Mouse (Mus musculus) thymus, adult 2 months (tissue): Measurements from ENCODE around the gene Syne1. TPM values are rescaled to one million over a fixed set of nuclear protein-coding genes. Genes with fewer than 3 reads are reported as not detected.

Experiments
- DNase-seq: peaks from one replicate; pipeline ENCODE4 v3.0.0; 2021
- H3K27ac ChIP-seq: fragments of 200-500 bp; 2 replicates; pipeline ENCODE4 v1.5.1; 2012; ENCODE audit warnings: low read length, control low read depth; ENCODE audit not compliant: control insufficient read depth, insufficient read depth
- H3K27me3 ChIP-seq: fragments of 200-500 bp; 2 replicates; pipeline ENCODE4 v1.6.1; 2012; ENCODE audit warnings: mild to moderate bottlenecking, low read length, moderate library complexity, mixed read lengths; ENCODE audit not compliant: control insufficient read depth, insufficient read depth
- H3K36me3 ChIP-seq: fragments of 200-500 bp; 2 replicates; pipeline ENCODE4 v1.6.1; 2012; ENCODE audit warnings: mild to moderate bottlenecking, low read length, moderate library complexity; ENCODE audit not compliant: control insufficient read depth, insufficient read depth
- H3K4me1 ChIP-seq: fragments of 200-500 bp; replicated peaks from 2 replicates; pipeline ENCODE4 v1.6.1; 2012; ENCODE audit warnings: low read length; ENCODE audit not compliant: control insufficient read depth, insufficient read depth
- H3K4me3 ChIP-seq: fragments of 200-500 bp; 2 replicates; pipeline ENCODE4 v1.5.1; 2012; ENCODE audit warnings: mild to moderate bottlenecking, low read length, control low read depth, moderate library complexity; ENCODE audit not compliant: control insufficient read depth, insufficient read depth
- CTCF ChIP-seq: fragments of 200-500 bp; IDR thresholded peaks from 2 replicates; pipeline ENCODE4 v1.5.1; 2012; ENCODE audit warnings: mild to moderate bottlenecking, control low read depth, low read length, moderate library complexity, borderline replicate concordance; ENCODE audit not compliant: control insufficient read depth, poor library complexity, insufficient read depth; ENCODE audit errors: extremely low read depth
- POLR2A ChIP-seq: fragments of 200-500 bp; IDR thresholded peaks from 2 replicates; pipeline ENCODE4 v1.6.1; 2012; ENCODE audit warnings: mild to moderate bottlenecking, low read length, control low read depth, moderate library complexity; ENCODE audit not compliant: control insufficient read depth, poor library complexity, insufficient read depth; ENCODE audit errors: extremely low read depth
- WGBS: fragments of 180-500 bp; shearing (Covaris S2); methylation state at CpG from one replicate; pipeline ENCODE4 v1.1.7; 2018; 5-methylcytosine and 5-hydroxymethylcytosine counted together
- polyA plus RNA-seq: library from polyadenylated mRNA; depleted of rRNA; stranded (reverse); fragments of >200 nt; gene quantifications from 2 replicates; pipeline ENCODE4 v1.2.3, GENCODE M21; 2012

Syne1 gene
- polyA plus RNA-seq, 1 experiment: 33.5 TPM

DNA sequence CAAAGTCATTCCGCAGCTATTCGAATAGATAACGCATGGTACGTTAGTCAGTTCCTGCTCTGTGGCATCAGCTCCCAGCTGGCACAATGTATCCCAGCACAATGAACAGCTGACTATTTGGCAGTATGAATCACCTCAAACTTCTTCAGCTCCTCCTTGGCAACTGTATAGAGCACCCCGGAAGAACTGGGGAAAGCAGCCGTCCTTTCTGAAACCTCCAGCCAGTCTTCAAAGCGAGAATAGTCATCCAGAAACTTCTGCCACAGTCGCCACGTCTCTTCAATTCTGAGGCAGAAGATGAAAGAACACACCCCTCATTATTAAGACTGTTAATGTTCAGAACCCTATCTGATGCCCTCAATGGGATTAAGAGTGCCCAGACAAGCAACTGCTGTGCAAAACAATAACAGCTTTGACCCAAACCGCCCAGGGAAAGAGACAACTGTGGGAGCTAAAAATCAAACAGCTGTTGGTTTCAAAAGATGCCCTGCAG lies 495.0 kb downstream of the Syne1 start:
- Histone ChIP-seq H3K36me3 (peaks cover 40% of the 10 kb centered on the region), H3K27ac (no peak overlapping the region), H3K4me1 (no peaks in the 10 kb centered on the region), H3K4me3 (no peak overlapping the region), H3K27me3 (no peaks in the 10 kb centered on the region)
- 97% methylated on average over 10 of the region's 10 CpGs for WGBS
- no peak for DNase-seq
- TF ChIP-seq CTCF (no peak), POLR2A (no peak)

DNA sequence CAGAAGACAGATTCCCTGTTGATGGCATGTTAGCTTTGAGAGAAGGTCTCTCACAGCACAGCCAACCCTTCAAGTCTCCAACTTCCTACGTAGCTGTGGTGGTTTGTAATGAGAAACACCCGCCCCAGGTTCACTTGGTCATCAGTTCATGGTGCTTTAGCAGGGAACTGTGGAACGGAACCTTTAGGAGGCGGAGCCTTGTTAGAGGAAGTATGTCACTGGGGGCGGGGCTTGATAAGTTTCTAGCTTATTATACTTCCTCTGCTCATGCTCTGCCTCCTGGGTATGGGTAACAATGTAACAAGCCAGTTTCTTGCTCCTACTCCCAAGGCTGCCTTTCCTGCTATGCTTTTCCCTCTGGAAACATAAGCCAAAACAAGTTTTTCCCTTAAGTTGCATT lies 505.6 kb downstream of the Syne1 start:
- DNase-seq: no peak
- Histone ChIP-seq H3K27me3 (no peaks in the 10 kb centered on the region), H3K36me3 (peaks cover 49% of the 10 kb centered on the region), H3K4me1 (no peaks in the 10 kb centered on the region), H3K4me3 (no peak overlapping the region), H3K27ac (no peak overlapping the region)
- WGBS: 98% methylated on average over 5 of the region's 5 CpGs
- no peak for TF ChIP-seq CTCF
- no peak for TF ChIP-seq POLR2A

DNA sequence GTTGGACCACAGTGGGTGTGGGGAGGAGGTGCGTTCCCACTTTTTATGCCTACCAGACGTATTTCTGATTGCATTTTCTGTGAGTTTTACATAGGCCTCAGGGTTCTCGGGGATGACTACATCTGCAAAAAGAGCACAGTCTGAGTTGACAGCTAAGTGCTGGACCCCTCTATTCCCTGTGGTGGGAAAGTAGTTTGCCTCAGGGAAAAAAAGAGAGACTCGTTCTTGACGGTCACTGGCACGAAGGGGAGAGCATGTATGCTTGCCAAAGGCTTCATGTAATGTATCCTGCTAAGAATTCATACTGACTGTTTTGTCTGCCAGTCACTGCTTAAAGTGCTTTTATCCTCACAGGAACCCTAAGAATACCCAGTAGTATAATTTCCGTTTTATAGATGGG lies 506.1 kb downstream of the Syne1 start:
- Histone ChIP-seq H3K36me3 (peaks cover 49% of the 10 kb centered on the region), H3K27me3 (no peaks in the 10 kb centered on the region), H3K4me1 (no peaks in the 10 kb centered on the region), H3K27ac (no peak overlapping the region), H3K4me3 (no peak overlapping the region)
- 94% methylated on average over 7 of the region's 7 CpGs for WGBS
- TF ChIP-seq CTCF (no peak), POLR2A (no peak)
- no peak for DNase-seq

DNA sequence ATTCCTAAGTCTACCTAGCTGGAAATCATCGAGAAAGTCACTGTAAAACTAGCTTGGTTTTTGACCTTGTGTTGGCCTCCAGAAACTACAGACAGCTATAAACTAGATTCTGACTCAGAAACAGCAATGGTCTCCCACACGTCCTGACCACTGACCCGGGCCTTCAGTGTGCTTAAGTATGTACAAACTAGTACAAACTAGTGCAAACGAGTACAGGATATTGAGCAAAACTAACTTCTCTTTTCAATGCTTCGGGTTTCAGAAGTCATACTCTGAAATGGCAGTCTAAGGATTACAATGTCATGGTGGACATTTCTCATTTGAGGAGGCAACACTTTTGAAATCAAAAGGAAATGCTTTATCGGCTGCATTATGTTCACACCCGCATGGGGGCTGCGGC lies 506.8 kb downstream of the Syne1 start:
- no peak overlapping the region for H3K4me3 ChIP-seq
- no peaks in the 10 kb centered on the region for H3K27me3 ChIP-seq
- no peak for DNase-seq
- no peak overlapping the region for H3K27ac ChIP-seq
- WGBS: 95% methylated on average over 8 of the region's 8 CpGs
- no peak for TF ChIP-seq CTCF
- peaks cover 49% of the 10 kb centered on the region for H3K36me3 ChIP-seq
- H3K4me1 ChIP-seq: no peaks in the 10 kb centered on the region

DNA sequence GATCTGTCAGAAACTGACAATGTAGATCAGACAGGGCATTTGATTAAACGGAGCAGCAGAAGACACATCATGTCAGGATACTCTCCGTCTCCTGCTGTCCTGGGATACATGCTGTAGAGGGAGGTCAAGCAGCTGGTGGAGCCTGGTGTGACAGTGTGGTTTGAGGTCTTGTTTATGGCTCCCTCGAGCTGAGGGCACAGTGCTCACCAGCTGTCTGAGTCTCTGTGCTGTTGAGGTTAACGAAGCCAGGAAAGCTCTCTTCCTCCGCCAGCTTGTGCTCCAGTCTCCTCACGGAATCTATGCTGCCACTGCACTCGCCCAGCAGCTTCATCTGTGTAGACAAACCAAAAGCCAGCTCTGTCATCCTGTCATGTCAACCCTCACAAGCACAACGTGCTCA lies 510.0 kb downstream of the Syne1 start:
- no peak for DNase-seq
- Histone ChIP-seq H3K4me1 (no peaks in the 10 kb centered on the region), H3K27ac (no peak overlapping the region), H3K36me3 (peaks cover 45% of the 10 kb centered on the region), H3K27me3 (no peaks in the 10 kb centered on the region), H3K4me3 (no peak overlapping the region)
- TF ChIP-seq POLR2A: no peak
- 88% methylated on average over 8 of the region's 8 CpGs for WGBS

DNA sequence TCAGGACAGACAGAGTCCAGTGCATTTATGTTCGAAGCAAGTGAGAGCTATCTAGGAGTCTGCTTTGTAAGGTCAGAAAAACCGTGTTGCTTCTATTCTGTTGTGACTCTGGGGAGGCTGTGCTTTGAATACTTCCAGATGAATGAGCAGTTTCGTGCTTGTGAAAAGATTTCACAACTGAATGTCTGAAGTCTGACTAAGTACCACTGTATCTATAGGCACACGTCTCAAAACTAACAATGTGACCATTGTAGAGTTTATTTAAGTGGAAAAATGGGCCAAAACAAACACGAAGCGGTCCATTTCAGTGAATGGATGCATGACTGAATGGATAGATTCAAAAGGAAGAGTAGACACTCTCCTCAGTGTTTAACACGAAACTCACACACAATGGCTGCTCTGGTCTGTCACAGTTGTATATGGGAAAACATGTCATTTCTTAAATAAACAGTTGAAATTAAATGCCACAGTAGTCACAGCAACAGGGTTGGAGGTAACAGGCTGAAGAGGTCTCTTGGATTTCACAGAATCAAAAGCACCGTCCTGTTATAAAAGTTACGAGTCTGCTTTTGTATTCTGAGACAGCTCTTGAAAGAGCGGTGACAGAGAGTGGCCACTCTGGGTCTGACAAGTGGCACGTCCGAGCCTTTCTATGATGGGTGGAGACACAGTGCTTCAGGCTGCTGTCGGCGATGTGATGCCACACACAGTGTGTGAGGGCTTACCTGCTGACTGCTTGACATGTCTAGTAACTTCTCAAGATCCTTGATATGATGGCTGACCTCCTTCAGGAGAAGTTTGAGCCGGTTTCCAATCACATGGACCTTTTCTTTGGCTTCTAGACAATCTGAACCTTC lies 518.9 kb downstream of the Syne1 start:
- Histone ChIP-seq H3K27ac (no peak overlapping the region), H3K36me3 (peaks cover 33% of the 10 kb centered on the region), H3K27me3 (no peaks in the 10 kb centered on the region), H3K4me1 (no peaks in the 10 kb centered on the region), H3K4me3 (no peak overlapping the region)
- WGBS: 97% methylated on average over 15 of the region's 15 CpGs
- TF ChIP-seq POLR2A: no peak
- TF ChIP-seq CTCF: no peak
- DNase-seq: no peak

DNA sequence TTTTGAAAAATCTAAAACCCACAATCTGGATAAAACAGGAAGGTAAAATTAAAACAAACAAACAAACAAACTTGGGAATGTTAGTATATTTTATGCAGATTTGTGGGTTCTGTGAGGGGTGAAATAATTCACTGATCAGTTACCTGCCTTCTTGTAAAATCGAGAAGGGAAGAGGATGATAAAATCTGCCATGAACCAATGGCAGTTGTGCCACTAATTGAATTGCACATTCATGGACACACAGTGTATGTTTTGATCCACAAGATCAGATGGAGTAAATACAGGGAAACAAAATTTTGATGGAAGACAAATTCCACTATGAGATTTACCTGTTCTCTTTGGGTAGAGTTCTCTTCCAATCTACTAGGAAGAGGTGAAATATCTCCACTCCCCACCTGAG lies 521.4 kb downstream of the Syne1 start:
- peaks cover 23% of the 10 kb centered on the region for H3K36me3 ChIP-seq
- no peak overlapping the region for H3K4me3 ChIP-seq
- no peak overlapping the region for H3K27ac ChIP-seq
- DNase-seq: no peak
- WGBS: 93% methylated on average over 1 of the region's 1 CpGs
- H3K4me1 ChIP-seq: no peaks in the 10 kb centered on the region
- no peaks in the 10 kb centered on the region for H3K27me3 ChIP-seq
- TF ChIP-seq CTCF: no peak
- no peak for TF ChIP-seq POLR2A
